Mouse (Mus musculus): ENCODE measurements around the gene Phyhd1. TPM values are rescaled to one million over a fixed set of nuclear protein-coding genes. Genes with fewer than 3 reads are reported as not detected.

The Phyhd1 gene
- total RNA-seq, 2 experiments from 2014 or later = 18.6 to 20.1 TPM

- no peak for DNase-seq
- intact Hi-C loops (cut with DNase I) = loop anchor here (5.0 kb wide), 1 partner anchor 88 kb away; no protein-coding TSS in a partner anchor
These were observed 14.7 kb downstream of the Phyhd1 start, which contains the start of gene Gm28038 for GRCm38 (mm10) chr2:30280743-30281142. Gene Gm28038 (plus strand): TSS chr2:30281043.

GRCm38 (mm10) chr2:30281651-30282050 is 15.6 kb downstream of the Phyhd1 start:
- intact Hi-C loops (cut with DNase I) = loop anchor here (5.0 kb wide), 1 partner anchor 89 kb away; no protein-coding TSS in a partner anchor
- no peak for DNase-seq

- no peak for DNase-seq
These were observed 17.2 kb downstream of the Phyhd1 start for GRCm38 (mm10) chr2:30283193-30283592.

GRCm38 (mm10) chr2:30285004-30285403 is 19.0 kb downstream of the Phyhd1 start:
- intact Hi-C loops (cut with DNase I) = no loop called here
- no peak for DNase-seq

More at GRCm38 (mm10) chr2:30283193-30283592, 17.2 kb downstream of the Phyhd1 start:
- intact Hi-C loops (cut with DNase I) = loop anchor here (5.0 kb wide), 1 partner anchor 91 kb away; no protein-coding TSS in a partner anchor

GRCm38 (mm10) chr2:30285416-30286181 is 19.6 kb downstream of the Phyhd1 start:
- no peak for DNase-seq
- intact Hi-C loops (cut with DNase I) = no loop called here

GRCm38 (mm10) chr2:30286192-30287026 is 20.4 kb downstream of the Phyhd1 start, which contains the start of the genes Dolk and Nup188:
Gene Dolk (minus strand): TSS chr2:30286334.
Gene Nup188 (plus strand): TSS chr2:30286397.
- intact Hi-C loops (cut with DNase I) = no loop called here
- DNase-seq = peak; percentile 94 to 96

- no peak for DNase-seq
- intact Hi-C loops (cut with DNase I) = no loop called here
These were observed 21.0 kb downstream of the Phyhd1 start for GRCm38 (mm10) chr2:30287027-30287373.

GRCm38 (mm10) chr2:30299525-30299924 is 33.5 kb downstream of the Phyhd1 start:
- intact Hi-C loops (cut with DNase I) = no loop called here
- DNase-seq = no peak

- intact Hi-C loops (cut with DNase I) = no loop called here
- no peak for DNase-seq
These were observed 34.0 kb downstream of the Phyhd1 start for GRCm38 (mm10) chr2:30299966-30300365.

GRCm38 (mm10) chr2:30306087-30306486 is 40.1 kb downstream of the Phyhd1 start:
- intact Hi-C loops (cut with DNase I) = no loop called here
- DNase-seq = no peak

GRCm38 (mm10) chr2:30309351-30309750 is 43.3 kb downstream of the Phyhd1 start:
- intact Hi-C loops (cut with DNase I) = no loop called here
- DNase-seq = no peak

- DNase-seq = no peak
- intact Hi-C loops (cut with DNase I) = no loop called here
These were observed 45.5 kb downstream of the Phyhd1 start for GRCm38 (mm10) chr2:30311481-30311880.

- intact Hi-C loops (cut with DNase I) = no loop called here
These were observed 50.1 kb downstream of the Phyhd1 start for GRCm38 (mm10) chr2:30316136-30316535.

GRCm38 (mm10) chr2:30316955-30317354 is 51.0 kb downstream of the Phyhd1 start:
- no peak for DNase-seq
- intact Hi-C loops (cut with DNase I) = no loop called here

More at GRCm38 (mm10) chr2:30316136-30316535, 50.1 kb downstream of the Phyhd1 start:
- DNase-seq = no peak

- intact Hi-C loops (cut with DNase I) = no loop called here
These were observed 53.3 kb downstream of the Phyhd1 start for GRCm38 (mm10) chr2:30319260-30319659.

GRCm38 (mm10) chr2:30323111-30323510 is 57.1 kb downstream of the Phyhd1 start:
- intact Hi-C loops (cut with DNase I) = no loop called here
- DNase-seq = no peak

More at GRCm38 (mm10) chr2:30319260-30319659, 53.3 kb downstream of the Phyhd1 start:
- no peak for DNase-seq

- DNase-seq = no peak
- intact Hi-C loops (cut with DNase I) = no loop called here
These were observed 59.3 kb downstream of the Phyhd1 start for GRCm38 (mm10) chr2:30325296-30325695.

GRCm38 (mm10) chr2:30327276-30327675 is 61.3 kb downstream of the Phyhd1 start:
- intact Hi-C loops (cut with DNase I) = no loop called here
- no peak for DNase-seq

GRCm38 (mm10) chr2:30328791-30329190 is 62.8 kb downstream of the Phyhd1 start:
- intact Hi-C loops (cut with DNase I) = no loop called here
- DNase-seq = no peak

Data from gastrocnemius, postnatal 36 days (tissue).